Mouse (Mus musculus): Measurements from ENCODE around the gene Myog. TPM values are rescaled to one million over a fixed set of nuclear protein-coding genes. Genes with fewer than 3 reads are reported as not detected.

Myog gene
- polyA plus RNA-seq (2012; rRNA removed): 0.06 TPM in 1 of 2 replicates, not detected in the other

DNA sequence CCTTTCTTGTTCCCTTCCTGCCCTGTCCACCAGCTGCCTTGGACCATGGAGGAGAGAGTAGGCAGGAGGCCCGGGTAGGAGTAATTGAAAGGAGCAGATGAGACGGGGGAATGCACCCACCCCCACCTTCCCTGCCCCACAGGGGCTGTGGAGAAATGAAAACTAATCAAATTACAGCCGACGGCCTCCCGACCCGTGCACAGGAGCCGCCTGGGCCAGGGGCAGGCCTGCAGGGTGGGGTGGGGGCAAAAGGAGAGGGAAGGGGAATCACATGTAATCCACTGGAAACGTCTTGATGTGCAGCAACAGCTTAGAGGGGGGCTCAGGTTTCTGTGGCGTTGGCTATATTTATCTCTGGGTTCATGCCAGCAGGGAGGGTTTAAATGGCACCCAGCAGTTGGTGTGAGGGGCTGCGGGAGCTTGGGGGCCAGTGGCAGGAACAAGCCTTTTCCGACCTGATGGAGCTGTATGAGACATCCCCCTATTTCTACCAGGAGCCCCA, at the start of gene Myog:
Gene Myog, plus strand, starts transcription at position 392 of the 502 bp plus-strand sequence.
- 50% methylated on average over 11 of the region's 11 CpGs for WGBS
- TF ChIP-seq POLR2A (IDR thresholded peaks at IDR 0.05; ENCODE audit: borderline replicate concordance, insufficient read depth, low read length) (no peak), CTCF (IDR thresholded peaks at IDR 0.05; ENCODE audit: borderline replicate concordance, insufficient read depth, low read depth, low read length) (no peak)

DNA sequence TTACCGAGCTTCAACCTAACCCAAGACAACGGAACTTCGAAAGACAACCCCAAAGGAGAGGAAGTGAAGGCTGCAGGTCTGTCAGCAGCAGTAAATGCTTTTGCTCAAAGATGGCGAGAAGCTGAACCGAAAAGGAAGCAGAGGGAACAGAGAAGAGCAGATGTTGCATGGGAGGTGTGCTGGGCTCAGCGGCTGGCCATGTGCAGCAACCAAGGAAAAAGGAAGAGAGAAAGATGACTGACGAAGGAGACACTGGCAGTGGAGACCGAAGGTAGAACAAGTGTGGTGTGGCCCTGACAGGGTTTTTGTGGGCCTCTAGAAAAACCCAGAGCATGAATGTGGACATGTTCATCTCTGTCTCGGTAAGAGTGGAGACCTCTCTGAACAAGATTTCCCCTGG, 49.1 kb upstream of the Myog start:
- DNase-seq: no peak
- no peak for TF ChIP-seq POLR2A (IDR thresholded peaks at IDR 0.05; ENCODE audit: borderline replicate concordance, insufficient read depth, low read length)
- no peak for TF ChIP-seq CTCF (IDR thresholded peaks at IDR 0.05; ENCODE audit: borderline replicate concordance, insufficient read depth, low read depth, low read length)
- H3K4me1 ChIP-seq (ENCODE audit: control insufficient read depth, insufficient read depth, low read length): peaks cover 23% of the 10 kb centered on the region
- WGBS: 91% methylated on average over 9 of the region's 9 CpGs
- no peak overlapping the region for H3K27ac ChIP-seq (ENCODE audit: insufficient read depth, low read length)
- no peak overlapping the region for H3K4me3 ChIP-seq (replicated peaks; ENCODE audit: insufficient read depth, low read depth, low read length)
- H3K27me3 ChIP-seq (ENCODE audit: control insufficient read depth, insufficient read depth, low read length): no peaks in the 10 kb centered on the region

More for the DNA sequence above, at the start of gene Myog:
- no peak within 1 kb of the TSS for H3K4me3 ChIP-seq (replicated peaks; ENCODE audit: insufficient read depth, low read depth, low read length)
- H3K4me1 ChIP-seq (ENCODE audit: control insufficient read depth, insufficient read depth, low read length): peaks cover 5% of the 10 kb centered on the region; the same call in 1 of the 2 replicates
- no peak within 1 kb of the TSS for H3K27ac ChIP-seq (ENCODE audit: insufficient read depth, low read length)
- H3K27me3 ChIP-seq (ENCODE audit: control insufficient read depth, insufficient read depth, low read length): no peaks in the 10 kb centered on the region
- DNase-seq: no peak

DNA sequence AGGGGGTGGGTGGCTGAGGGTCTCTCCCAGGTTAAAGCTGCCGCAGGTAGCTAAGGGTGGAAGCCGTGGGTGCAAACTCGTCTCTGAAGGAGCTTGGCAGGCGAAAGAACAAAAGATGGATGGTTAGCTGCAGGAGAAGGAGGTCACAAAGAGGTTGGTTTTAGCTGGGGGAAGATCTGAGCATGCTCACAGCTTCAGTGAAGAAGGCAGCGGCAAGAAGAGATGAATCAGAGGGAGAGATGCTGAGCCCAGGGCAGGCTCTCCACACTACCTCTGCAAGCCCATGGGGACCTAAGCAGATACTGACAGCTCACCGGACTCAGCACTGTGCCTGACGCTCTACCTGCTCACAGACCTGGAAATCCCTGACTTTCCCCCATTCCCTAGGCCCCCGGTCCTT, 48.5 kb upstream of the Myog start:
- Histone ChIP-seq H3K4me1 (ENCODE audit: control insufficient read depth, insufficient read depth, low read length) (peaks cover 18% of the 10 kb centered on the region), H3K27me3 (ENCODE audit: control insufficient read depth, insufficient read depth, low read length) (no peaks in the 10 kb centered on the region), H3K27ac (ENCODE audit: insufficient read depth, low read length) (no peak overlapping the region), H3K4me3 (replicated peaks; ENCODE audit: insufficient read depth, low read depth, low read length) (no peak overlapping the region)
- 88% methylated on average over 8 of the region's 8 CpGs for WGBS
- TF ChIP-seq POLR2A (IDR thresholded peaks at IDR 0.05; ENCODE audit: borderline replicate concordance, insufficient read depth, low read length) (no peak), CTCF (IDR thresholded peaks at IDR 0.05; ENCODE audit: borderline replicate concordance, insufficient read depth, low read depth, low read length) (no peak)
- no peak for DNase-seq

DNA sequence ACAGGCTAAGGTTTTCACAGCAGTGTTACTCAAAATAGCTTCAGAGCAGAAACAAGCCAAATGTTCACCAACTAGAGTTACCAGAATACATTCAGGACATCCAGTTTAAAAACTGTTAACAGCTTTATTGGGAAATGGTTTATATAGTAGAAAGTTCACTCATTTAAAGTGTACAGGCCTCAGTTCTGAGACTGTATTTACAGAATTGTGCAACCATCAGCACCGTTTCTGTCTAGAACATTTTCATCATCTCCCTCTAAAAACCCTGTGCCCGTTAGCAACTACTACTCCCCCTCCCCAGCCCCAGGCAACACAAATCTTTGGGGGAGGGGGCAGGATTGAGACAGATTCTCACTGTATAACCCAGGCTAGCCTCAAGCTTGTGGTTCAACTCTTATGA, 47.5 kb upstream of the Myog start:
- DNase-seq: no peak
- Histone ChIP-seq H3K27ac (ENCODE audit: insufficient read depth, low read length) (no peak overlapping the region), H3K4me3 (replicated peaks; ENCODE audit: insufficient read depth, low read depth, low read length) (no peak overlapping the region), H3K27me3 (ENCODE audit: control insufficient read depth, insufficient read depth, low read length) (no peaks in the 10 kb centered on the region), H3K4me1 (ENCODE audit: control insufficient read depth, insufficient read depth, low read length) (peaks cover 18% of the 10 kb centered on the region)
- TF ChIP-seq CTCF (IDR thresholded peaks at IDR 0.05; ENCODE audit: borderline replicate concordance, insufficient read depth, low read depth, low read length) (no peak), POLR2A (IDR thresholded peaks at IDR 0.05; ENCODE audit: borderline replicate concordance, insufficient read depth, low read length) (no peak)
- WGBS: 91% methylated on average over 2 of the region's 2 CpGs

DNA sequence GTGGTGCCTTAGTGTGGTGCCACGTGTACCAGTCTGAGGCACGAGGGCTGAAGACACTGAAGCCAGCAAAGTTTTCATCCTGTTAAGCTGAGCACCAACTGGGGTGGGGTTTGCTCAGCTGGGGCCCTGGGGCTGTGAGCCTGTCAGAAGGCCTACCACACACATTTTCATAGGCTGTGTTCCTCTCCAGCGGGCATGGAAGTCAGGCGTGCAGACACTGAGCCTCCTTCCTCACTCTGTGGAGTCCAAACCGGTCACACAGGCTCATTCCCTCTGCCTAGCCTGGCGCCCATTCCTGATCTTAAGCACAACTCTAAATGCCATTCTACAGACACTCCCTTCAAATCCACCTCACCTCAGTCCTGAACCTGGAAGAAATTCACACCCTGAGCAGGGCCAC, 46.3 kb upstream of the Myog start:
- TF ChIP-seq CTCF (IDR thresholded peaks at IDR 0.05; ENCODE audit: borderline replicate concordance, insufficient read depth, low read depth, low read length) (no peak), POLR2A (IDR thresholded peaks at IDR 0.05; ENCODE audit: borderline replicate concordance, insufficient read depth, low read length) (no peak)
- H3K4me1 ChIP-seq (ENCODE audit: control insufficient read depth, insufficient read depth, low read length): peaks cover 18% of the 10 kb centered on the region
- H3K4me3 ChIP-seq (replicated peaks; ENCODE audit: insufficient read depth, low read depth, low read length): no peak overlapping the region
- WGBS: 75% methylated on average over 6 of the region's 6 CpGs
- H3K27me3 ChIP-seq (ENCODE audit: control insufficient read depth, insufficient read depth, low read length): no peaks in the 10 kb centered on the region
- DNase-seq: no peak
- no peak overlapping the region for H3K27ac ChIP-seq (ENCODE audit: insufficient read depth, low read length)

DNA sequence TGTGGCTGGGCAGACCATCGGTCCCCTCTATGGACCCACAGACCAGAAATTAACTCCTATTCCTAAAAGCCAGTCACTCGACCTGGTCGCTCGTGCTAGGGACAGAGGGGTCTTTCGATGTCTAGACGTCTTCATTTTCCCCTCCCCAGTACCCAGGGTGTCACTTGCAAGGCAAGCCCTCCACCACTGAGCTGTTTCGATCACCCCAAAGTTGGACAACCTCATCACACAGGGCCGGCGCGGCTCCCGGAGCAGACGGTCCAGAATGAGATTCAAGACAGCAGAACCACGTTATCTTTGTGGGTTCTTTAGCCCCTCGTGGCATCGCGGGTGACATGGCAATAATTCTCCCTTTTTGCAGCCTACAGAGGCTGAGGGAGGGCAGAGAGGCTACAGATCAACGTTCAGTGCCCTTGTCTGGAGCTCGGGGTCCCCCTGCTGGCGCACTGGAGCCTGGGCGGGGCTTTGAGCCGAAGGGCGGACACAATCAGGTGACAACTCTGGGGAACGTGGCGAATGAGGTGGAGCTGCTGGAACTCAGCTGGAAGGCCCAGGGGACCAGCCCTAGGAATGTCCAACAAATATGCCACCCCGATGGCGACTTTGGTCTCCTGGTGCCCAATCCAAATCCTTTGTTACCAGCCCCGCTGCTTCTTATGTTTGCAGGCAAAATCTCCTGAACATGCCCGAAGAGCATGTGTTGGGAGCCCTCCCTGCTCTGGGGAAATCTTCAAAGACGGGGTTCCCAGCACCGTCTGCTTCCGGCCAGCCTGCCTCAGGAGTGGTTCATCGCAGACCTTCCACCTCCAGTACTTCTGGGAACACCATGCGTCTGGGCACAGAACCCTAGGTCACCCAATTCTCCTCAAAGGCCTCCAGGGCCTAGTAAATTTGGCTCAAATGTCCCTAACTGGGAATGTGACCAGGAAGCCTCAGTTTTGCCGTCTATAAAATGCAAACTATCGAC, 45.6 kb upstream of the Myog start:
- Histone ChIP-seq H3K4me1 (ENCODE audit: control insufficient read depth, insufficient read depth, low read length) (peaks cover 18% of the 10 kb centered on the region), H3K27me3 (ENCODE audit: control insufficient read depth, insufficient read depth, low read length) (no peaks in the 10 kb centered on the region), H3K27ac (ENCODE audit: insufficient read depth, low read length) (no peak overlapping the region), H3K4me3 (replicated peaks; ENCODE audit: insufficient read depth, low read depth, low read length) (peak overlapping the region; percentile 39)
- 21% methylated on average over 35 of the region's 35 CpGs for WGBS
- peak; percentile 93 to 97 for DNase-seq
- no peak; the same call in 1 of the 2 replicates for TF ChIP-seq POLR2A (IDR thresholded peaks at IDR 0.05; ENCODE audit: borderline replicate concordance, insufficient read depth, low read length)
- peak; percentile 91 for TF ChIP-seq CTCF (IDR thresholded peaks at IDR 0.05; ENCODE audit: borderline replicate concordance, insufficient read depth, low read depth, low read length)

DNA sequence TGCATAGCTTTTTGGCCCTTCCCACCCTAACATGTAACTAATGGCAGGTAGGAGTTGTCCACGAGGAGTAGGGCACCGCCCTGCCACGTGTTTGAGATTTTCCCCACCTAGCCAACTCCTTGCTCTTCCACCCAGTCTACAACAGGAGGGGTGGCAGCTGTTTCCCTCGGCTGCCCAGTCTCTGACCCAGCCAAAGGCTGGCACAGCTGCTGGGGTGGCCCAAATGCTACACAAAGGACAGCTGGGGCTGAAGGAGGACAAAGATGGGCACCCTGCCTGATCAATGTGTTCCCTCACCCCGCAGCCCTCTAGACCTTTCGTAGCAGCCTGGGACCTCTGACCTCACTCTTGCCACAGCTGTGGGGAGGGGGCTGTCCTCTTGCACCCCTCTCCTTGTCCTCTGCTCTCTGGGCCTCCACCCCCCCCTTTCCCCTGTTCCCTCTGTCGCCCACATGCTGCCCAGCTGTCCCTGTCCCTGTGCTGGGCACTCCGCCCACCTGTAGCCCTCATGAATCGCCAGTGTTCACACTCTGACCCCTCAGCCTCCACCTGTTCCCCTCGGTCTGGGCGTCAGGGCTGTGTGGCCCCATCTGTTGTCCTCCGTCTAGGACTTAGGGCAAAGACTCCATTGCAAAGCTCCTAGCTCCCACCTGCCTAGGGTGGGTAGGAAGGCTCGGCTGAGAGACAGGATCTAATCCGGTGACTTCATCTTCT, 44.6 kb upstream of the Myog start:
- TF ChIP-seq CTCF (IDR thresholded peaks at IDR 0.05; ENCODE audit: borderline replicate concordance, insufficient read depth, low read depth, low read length): no peak
- TF ChIP-seq POLR2A (IDR thresholded peaks at IDR 0.05; ENCODE audit: borderline replicate concordance, insufficient read depth, low read length): no peak
- DNase-seq: no peak
- H3K27me3 ChIP-seq (ENCODE audit: control insufficient read depth, insufficient read depth, low read length): no peaks in the 10 kb centered on the region
- 52% methylated on average over 14 of the region's 14 CpGs for WGBS
- no peak overlapping the region for H3K27ac ChIP-seq (ENCODE audit: insufficient read depth, low read length)
- H3K4me3 ChIP-seq (replicated peaks; ENCODE audit: insufficient read depth, low read depth, low read length): no peak overlapping the region
- H3K4me1 ChIP-seq (ENCODE audit: control insufficient read depth, insufficient read depth, low read length): peaks cover 18% of the 10 kb centered on the region
